Mouse (Mus musculus) left cerebral cortex, postnatal 4 days (tissue): ENCODE measurements at regions not wholly inside any gene's neighbourhood (a gene's known extent, or its start where the extent isn't known, plus 50 kb on each side); places are given as distances from the start of the nearest gene placed in this dataset.

Experiments used
- DNase-seq: peaks from one replicate; pipeline ENCODE4 v3.0.0-alpha.2; 2022
- intact Hi-C: fragments of 180-260 bp; cut with DNase I; formaldehyde crosslinking; loops from one replicate; pipeline ENCODE4 v1.15.1; 2025

DNA sequence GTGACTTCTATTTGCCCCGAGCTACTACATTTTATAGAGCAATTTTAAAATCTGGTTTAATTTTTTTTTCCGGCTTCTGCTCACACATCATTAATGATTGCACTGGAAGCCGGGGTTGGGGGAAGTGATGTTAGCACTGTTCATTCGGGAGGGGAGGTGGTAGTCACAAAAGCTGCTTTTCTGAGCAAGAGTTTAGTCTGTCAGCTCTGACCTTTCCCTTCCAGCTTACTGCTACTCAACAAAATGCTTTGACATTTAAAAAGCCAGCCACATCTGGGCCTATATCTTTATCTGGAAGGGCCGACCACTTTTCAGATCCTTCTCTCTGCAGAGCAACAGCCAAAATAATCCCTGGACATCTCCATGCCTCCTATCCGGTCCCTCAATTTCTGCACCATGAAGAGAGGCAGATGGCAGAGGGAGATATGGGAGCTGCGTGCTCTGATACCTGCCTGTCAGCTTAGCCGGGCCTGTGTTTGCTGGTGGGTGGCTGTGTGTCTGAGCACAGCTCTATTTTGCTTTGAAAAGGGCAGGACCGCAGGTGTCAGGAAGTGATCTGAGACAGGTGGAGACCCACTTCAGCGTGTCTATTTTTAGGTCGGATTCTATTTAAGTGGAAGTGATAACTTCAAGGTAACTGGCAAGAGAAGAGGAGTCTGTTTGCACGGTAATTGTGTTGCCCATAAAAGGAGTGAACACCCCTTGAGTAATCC, 63.1 kb downstream of the Kcnf1 start:
- DNase-seq: no peak
- intact Hi-C loops: no loop called here

GRCm38 (mm10) chr12:17112781-17113464, 63.8 kb downstream of the Kcnf1 start:
- intact Hi-C loops: no loop called here
- no peak for DNase-seq

DNA sequence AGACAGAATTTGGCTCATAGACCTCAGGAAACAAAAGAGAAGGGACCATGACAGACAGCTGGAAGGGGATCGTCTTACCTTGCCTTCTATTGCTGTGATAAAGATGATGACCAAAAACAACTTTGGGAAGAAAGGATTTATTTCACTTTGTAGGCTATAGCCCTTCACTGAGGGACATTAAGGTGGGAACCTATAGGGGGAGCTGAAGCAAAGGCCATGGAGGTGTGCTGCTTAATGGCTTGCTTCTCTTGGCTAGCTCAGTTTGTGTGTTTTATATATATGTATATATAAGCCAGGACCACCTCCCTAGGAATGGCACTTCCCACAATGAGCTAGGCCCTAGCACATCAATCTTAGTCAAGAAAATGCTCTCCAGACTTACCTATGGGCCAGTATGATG, 70.5 kb downstream of the Kcnf1 start:
- no peak for DNase-seq
- intact Hi-C loops: no loop called here

DNA sequence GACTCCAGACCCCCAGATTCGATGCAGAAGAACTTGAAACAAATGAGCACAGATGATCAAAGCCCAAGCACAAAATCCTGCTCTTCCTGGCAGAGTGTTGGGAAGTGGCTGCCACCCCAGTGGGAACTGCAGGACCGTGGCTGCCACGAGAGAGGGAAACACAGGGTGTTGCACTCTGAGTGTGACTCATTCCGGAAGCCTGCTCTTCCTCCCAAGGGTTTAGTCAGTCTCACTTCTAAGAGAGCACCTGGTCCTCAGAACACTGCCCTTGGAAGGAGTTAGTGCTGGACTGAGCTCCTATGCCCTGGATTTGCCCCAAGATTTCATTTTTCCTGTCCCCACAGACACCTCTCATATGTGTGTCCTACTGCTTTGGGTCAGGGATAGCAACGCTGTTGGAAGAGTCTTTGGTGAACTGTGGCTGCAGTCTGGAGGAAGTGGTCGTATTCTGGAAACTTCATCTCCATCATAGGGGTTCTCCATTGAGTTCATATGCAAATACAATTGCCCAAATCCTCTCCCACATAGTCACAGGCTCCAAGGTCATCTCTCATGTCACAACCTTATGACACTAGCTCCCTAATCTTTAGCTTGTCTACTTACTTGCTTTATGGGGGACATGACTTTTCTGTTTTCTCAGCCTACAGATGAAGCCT, 71.5 kb downstream of the Kcnf1 start:
- intact Hi-C loops: loop anchor here (2.0 kb wide), 1 partner anchor 58 kb away; no protein-coding TSS in a partner anchor
- DNase-seq: no peak

GRCm38 (mm10) chr12:17101842-17102241, 74.8 kb downstream of the Kcnf1 start:
- intact Hi-C loops: no loop called here
- DNase-seq: no peak

DNA sequence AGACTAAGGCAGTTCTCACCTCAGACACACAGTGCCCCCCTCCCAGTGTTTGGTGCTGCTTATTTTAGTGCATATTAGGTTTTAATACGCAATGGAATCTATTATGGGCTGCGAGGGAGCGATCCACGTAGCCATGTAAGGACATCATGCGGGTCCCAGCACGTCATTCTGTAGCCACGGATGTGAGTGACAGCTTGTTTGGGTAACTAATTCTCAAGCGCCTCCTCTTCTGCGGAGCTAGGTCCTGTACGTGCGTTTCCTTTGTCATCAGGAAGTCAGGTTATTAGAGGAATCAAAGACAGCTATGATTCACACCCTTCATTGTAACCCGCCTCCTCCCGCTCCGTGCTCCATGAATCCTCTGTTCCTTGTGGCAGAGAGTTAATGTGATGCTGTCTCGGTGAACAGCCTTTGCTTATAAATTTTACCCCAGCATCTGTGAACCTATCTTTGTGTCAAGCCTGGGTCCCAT, 78.9 kb downstream of the Kcnf1 start:
- intact Hi-C loops: loop anchor here (5.0 kb wide), 1 partner anchor 74 kb away; no protein-coding TSS in a partner anchor
- no peak for DNase-seq

- no peak for DNase-seq
- intact Hi-C loops: loop anchor here (5.0 kb wide), 1 partner anchor 78 kb away; no protein-coding TSS in a partner anchor
Measured at GRCm38 (mm10) chr12:17094758-17095157, 81.9 kb downstream of the Kcnf1 start.

- intact Hi-C loops: no loop called here
- DNase-seq: no peak
Measured at GRCm38 (mm10) chr12:17093772-17094171, 82.2 kb upstream of the 2410004P03Rik start.

DNA sequence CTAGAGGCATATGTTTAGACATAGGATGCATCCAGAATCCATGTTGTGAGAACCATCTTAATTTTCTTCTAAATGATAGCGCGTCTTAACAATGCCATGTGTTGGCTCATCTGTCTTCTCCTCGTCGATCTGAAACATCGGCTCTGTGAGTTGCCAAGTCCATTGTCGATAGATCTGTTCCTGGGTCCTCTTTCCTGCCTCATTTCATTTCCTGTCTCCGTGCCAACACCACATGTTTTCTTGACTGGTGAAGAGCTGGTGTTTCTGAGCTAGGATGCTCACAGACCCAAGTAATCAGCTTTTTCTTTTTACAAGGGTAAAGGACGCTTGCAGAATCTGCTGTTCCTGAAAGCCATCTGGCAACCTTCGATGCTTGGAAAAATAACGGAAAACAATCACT, 79.5 kb upstream of the 2410004P03Rik start:
- intact Hi-C loops: no loop called here
- DNase-seq: peak; percentile 52

DNA sequence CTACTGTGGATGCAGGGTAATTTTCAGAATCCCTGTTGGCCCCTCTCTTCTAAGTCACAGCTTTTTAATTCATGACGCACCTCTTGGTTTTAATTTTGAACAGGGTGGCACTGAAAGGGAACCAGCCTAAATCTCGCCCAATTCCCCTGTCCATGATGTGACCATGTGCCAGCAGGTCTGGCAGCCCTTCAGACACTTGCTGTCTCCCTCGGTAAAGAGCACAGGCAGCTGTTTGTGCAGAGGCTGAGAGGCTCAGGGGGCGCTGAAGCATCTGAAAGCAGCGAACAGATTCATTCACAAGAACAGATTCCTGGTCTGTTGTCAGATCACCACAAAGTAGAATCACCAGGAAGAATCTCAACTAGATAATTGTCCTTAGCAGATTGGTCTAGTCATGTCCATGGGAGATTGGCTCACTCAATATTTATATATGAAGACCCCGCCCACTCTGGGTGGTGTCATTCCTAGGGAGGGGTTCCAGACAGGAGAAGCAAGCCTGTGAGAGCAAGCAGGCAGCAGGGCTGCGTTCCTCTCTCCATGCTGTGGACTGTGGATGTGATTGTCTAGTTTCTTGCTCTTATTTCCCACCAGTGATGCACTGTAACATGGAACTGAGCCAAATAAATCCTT, 78.3 kb upstream of the 2410004P03Rik start:
- peak; percentile 40 for DNase-seq
- intact Hi-C loops: no loop called here

DNA sequence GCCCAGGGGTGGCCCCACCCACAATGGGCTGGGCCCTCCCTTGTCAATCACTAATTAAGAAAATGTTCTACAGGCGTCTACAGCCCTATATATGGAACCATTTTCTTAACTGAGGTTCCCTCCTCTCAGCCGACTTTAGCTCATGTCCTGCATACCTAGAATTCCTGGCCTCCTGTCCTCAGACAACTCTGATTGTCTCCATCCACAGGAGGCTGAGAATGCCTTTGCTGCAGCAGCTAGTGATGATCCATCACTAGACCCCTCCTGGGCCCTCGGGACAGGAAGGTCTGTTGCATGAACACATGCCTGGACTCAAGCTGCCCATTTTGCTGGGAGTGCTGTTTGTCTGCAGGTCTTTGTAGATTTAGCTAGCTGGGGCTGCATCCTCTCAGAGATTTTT, 75.9 kb upstream of the 2410004P03Rik start:
- intact Hi-C loops: no loop called here
- no peak for DNase-seq

DNA sequence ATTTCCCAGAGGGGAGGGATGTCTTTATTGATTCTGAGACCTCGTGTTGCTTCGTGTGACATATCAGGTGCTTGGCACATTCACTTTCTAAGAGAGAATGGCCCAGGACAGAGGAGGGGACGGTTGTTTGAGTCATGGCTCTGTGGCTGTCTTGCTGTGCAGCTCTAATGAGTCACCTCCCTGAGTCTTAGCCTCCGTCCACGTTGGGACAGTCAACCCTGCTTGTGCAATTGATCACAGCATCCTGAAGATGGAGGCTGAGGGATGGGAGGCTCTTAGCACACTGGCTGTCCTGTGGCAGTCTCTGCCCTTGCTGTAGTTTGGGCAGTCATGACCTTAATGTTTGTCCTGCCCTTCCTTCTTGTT, 73.7 kb upstream of the 2410004P03Rik start:
- intact Hi-C loops: no loop called here
- DNase-seq: no peak

DNA sequence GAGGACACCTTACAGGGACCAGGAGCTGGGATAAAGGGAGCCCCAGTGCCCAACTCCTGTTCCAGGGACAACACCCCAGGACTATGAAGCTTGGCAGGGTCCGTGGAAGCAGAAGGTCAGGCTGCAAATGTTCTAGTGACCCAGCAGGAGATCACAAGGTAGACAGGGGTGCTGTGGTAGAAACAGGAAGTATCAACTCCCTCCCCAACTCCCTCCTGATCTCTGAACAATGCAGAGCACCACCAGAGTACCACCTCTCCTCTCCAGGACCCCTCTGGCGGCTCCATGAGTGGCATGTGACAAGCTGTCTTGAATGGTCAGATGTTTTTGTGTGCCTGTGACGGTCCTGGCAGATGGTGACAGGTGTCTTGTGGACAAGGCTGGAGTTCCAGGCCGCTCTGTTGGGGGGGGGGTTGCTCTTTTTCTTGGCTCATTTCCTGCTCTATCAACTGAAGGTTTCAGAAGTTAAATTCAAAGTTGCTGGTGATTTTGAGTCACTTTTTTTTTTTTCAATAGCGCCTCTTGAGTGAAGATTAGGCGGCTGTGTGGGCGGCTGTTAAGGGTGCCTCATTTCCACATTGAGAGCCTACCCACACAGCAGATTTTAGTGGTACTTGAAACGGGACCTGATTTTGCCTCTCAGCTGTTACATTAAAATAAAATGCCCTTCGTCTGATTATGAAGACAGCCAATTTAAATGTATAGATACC, 73.1 kb upstream of the 2410004P03Rik start:
- intact Hi-C loops: no loop called here
- no peak for DNase-seq

DNA sequence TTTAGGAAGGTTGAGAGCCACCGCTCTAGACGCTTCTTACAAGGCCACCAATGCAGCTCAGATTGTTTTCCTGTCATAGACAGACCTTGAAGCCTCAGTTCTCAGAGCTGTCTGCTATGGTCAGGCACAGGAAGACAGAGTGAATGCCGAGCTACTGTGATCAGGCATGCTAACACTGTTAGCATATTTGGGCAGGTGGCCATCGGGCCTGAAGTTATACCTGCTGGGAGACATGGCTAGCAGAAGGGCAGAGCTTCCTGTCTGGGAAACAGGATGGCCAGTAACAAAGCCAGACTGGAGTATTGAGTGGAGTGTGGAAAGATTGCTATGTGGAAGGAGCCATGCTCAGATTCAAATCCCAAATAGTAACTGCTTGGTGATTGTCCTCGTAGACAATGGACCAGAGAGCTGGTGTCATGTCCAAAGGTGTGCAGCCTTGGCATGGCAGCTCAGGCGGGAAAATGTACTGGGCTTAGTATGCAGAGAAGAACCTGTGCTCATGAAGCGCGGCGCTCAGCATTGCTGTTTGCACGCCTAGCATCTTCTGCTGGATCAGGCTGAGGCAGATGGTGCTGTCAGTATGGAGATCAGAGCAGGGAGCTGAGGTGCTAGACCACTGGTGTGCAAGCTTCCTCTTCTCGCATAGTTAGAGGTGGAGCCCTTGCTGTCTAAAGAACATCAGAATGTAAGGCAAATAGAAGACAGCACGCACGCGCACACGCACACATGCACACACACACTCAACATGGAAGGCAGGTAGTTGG, 60.3 kb upstream of the 2410004P03Rik start:
- intact Hi-C loops: no loop called here
- peak; percentile 45 for DNase-seq

- intact Hi-C loops: no loop called here
- peak; percentile 69 for DNase-seq
Measured at GRCm38 (mm10) chr12:17069808-17070207, 58.3 kb upstream of the 2410004P03Rik start.

- DNase-seq: no peak
- intact Hi-C loops: no loop called here
Measured at GRCm38 (mm10) chr12:17069161-17069560, 57.6 kb upstream of the 2410004P03Rik start.

DNA sequence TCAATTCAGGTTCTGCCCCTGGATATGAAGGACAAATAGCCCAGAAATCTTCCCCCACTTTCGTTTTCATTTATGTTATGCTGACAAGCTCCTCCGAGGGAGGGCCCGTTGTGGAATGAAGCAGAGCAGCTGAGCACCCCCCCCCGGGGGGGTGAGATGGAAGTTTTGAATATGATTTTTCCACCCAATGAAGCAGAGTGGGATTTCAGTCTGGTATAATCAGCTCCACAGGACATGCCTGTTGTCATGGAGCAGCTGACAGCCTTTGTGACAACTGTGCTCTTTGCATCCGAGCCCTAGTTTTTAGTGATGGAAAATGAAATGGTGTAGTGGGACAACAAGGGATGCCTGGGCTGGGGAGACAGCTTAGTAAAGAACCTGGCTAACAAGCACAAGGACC, 52.4 kb upstream of the 2410004P03Rik start:
- peak; percentile 24 for DNase-seq
- intact Hi-C loops: no loop called here
